Comparison of ENCODE assay signal across 16 mouse cellular contexts in genomic region chr13:95044108-95044507, GRCm38 (mm10).
DNase-seq lines count a peak whose midpoint lies in the region; ATAC-seq lines count a peak whose summit lies in the region.
"Had no signal": no experiment of that assay in that cellular context is flagged by ENCODE, and none has a peak within 500 bp of the region (broad histone marks: within the 10 kb centered on the region; RNA-seq: fewer than 3 reads in every experiment).

No protein-coding gene starts in this region.

- peak; percentile 22 for DNase-seq in testis, postnatal 10 days (ENCODE audit: low spot score)
- no peak for DNase-seq in testis, postnatal 14 days (ENCODE audit: low spot score)
- no peak for DNase-seq in frontal cortex, postnatal 10 days (ENCODE audit: low spot score in 2 of 2)
- no peak for DNase-seq in kidney, postnatal 10 days
- DNase-seq: adrenal gland, adult 2 months; adrenal gland, postnatal 10 days; adrenal gland, postnatal 25 days; cerebellum, adult 11 months; cerebellum, adult 18-20 months; cerebellum, adult 8-10 months; cerebellum, adult 9-11 months; cerebellum, postnatal 36 days; embryo, embryonic 11 days had no signal

- peak; percentile 86 for ATAC-seq in megakaryocyte, adult 5-6 weeks (ENCODE audit: poor library complexity, severe bottlenecking)
- ATAC-seq: forebrain, embryonic 14.5 days; forebrain, embryonic 16.5 days had no signal
